Mouse (Mus musculus): ENCODE measurements around the gene Gm49359.
"Not testable (repeated sequence)": the region's sequence is repeated elsewhere in the genome, so short reads cannot be mapped to it uniquely, and the experiment has no call there.

GRCm38 (mm10) chr13:62472661-62473060 lies 6.0 kb upstream of the Gm49359 start:
- TF ChIP-seq POLR2A (IDR thresholded peaks at IDR 0.05; ENCODE audit: insufficient read depth, low read depth, low read length); CTCF (IDR thresholded peaks at IDR 0.05); EP300 (IDR thresholded peaks at IDR 0.05; ENCODE audit: insufficient read depth, low read depth, low read length): not testable (repeated sequence)
